Mouse (Mus musculus): ENCODE measurements at regions not wholly inside any gene's neighbourhood (a gene's known extent, or its start where the extent isn't known, plus 50 kb on each side); places are given as distances from the start of the nearest gene placed in this dataset.

- no peak for DNase-seq (ENCODE audit: low read depth, low spot score)
Measured at GRCm38 (mm10) chr2:47424910-47425309, 1389.0 kb upstream of the Acvr2a start.

GRCm38 (mm10) chr2:47429843-47430242, 1384.1 kb upstream of the Acvr2a start:
- DNase-seq (ENCODE audit: low read depth, low spot score) = peak; percentile 11

DNA sequence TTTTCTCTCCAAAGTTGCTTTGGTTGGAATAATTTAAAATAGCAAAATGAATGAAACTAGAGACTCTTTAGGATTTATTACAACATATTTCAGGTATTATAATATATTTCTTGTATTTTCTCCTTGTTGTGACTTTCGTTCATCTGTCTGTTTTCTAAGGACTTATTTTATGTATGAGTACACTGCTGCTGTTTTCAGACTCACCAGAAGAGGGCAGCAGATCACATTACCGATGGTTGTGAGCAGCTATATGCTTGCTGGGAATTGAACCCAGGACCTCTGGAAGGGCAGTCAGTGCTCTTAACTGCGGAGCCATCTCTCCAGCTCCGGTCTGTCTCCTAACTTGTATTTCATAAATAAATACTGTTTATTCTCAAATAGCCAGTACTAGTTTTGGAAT, 1347.9 kb upstream of the Acvr2a start:
- DNase-seq (ENCODE audit: low read depth, low spot score) = no peak

GRCm38 (mm10) chr2:47491874-47492539, 1321.9 kb upstream of the Acvr2a start:
- DNase-seq (ENCODE audit: low read depth, low spot score) = no peak

Data from retina, adult 2 months (tissue).